ENCODE assay signal across 18 mouse cellular contexts in genomic region chr10:125490395-125490794, GRCm38 (mm10).
DNase-seq lines count a peak whose midpoint lies in the region; ATAC-seq and TF ChIP-seq lines count a peak whose summit lies in the region.
"Had no signal": no experiment of that assay in that cellular context is flagged by ENCODE, and none has a peak within 500 bp of the region (broad histone marks: within the 10 kb centered on the region; RNA-seq: fewer than 3 reads in every experiment).

No protein-coding gene starts in this region.

- H3K9ac ChIP-seq in kidney, embryonic 14.5 days (ENCODE audit: low read depth, low read length): no peak overlapping the region
- no peak overlapping the region for H3K9ac ChIP-seq in kidney, postnatal 0 days (ENCODE audit: low read depth, low read length)
- H3K9ac ChIP-seq: embryonic facial prominence, embryonic 12.5 days; limb, embryonic 13.5 days; midbrain, embryonic 15.5 days had no signal

- no peak overlapping the region for H3K27ac ChIP-seq in kidney, embryonic 14.5 days (ENCODE audit: low read depth, low read length)
- no peak overlapping the region for H3K27ac ChIP-seq in kidney, postnatal 0 days
- H3K27ac ChIP-seq: embryonic facial prominence, embryonic 12.5 days; limb, embryonic 13.5 days; midbrain, embryonic 15.5 days had no signal

- H3K4me3 ChIP-seq in kidney, embryonic 14.5 days (ENCODE audit: low read length): no peak overlapping the region
- H3K4me3 ChIP-seq in kidney, postnatal 0 days (replicated peaks; ENCODE audit: low read depth, low read length): no peak overlapping the region
- H3K4me3 ChIP-seq: embryonic facial prominence, embryonic 12.5 days; limb, embryonic 13.5 days; midbrain, embryonic 15.5 days had no signal

- POLR2A ChIA-PET in Patski (lab: Charles Lee): no interaction called here

- no peak overlapping the region for H3K4me2 ChIP-seq in kidney, embryonic 14.5 days (replicated peaks; ENCODE audit: low read depth, low read length)
- H3K4me2 ChIP-seq in kidney, postnatal 0 days (ENCODE audit: low read length): no peak overlapping the region
- H3K4me2 ChIP-seq: embryonic facial prominence, embryonic 12.5 days; heart, embryonic 11.5 days; limb, embryonic 13.5 days; midbrain, embryonic 15.5 days had no signal

- H3K9me3 ChIP-seq in kidney, embryonic 14.5 days (ENCODE audit: control insufficient read depth, low read length): no peaks in the 10 kb centered on the region
- H3K9me3 ChIP-seq in kidney, postnatal 0 days (replicated peaks; ENCODE audit: low read length): no peaks in the 10 kb centered on the region
- H3K9me3 ChIP-seq: embryonic facial prominence, embryonic 12.5 days; limb, embryonic 13.5 days; midbrain, embryonic 15.5 days had no signal

- in situ Hi-C loops in Patski (cut with MboI; ENCODE audit: low pct_unique_long_range_greater_than_20kb): no loop called here

- ATAC-seq in kidney, embryonic 14.5 days (ENCODE audit: low FRiP score, low TSS enrichment): no peak
- peak; percentile 87 for ATAC-seq in Patski
- ATAC-seq in kidney, postnatal 0 days (replicated peaks; ENCODE audit: low FRiP score, low read depth): no peak; the same call in 1 of the 2 replicates
- ATAC-seq: hindbrain, embryonic 16.5 days; midbrain, embryonic 15.5 days had no signal

- DNase-seq in kidney, adult 11 months: peak; percentile 72
- DNase-seq in Patski (ENCODE audit: low read depth, low spot score): peak; percentile 43
- DNase-seq in brain, adult 2 months (ENCODE audit: low read depth, low spot score): peak; percentile 85
- peak; percentile 18 for DNase-seq in kidney, postnatal 0 days (ENCODE audit: low spot score)
- no peak for DNase-seq in lung, postnatal 10 days
- no peak for DNase-seq in B cell, adult 2 months
- no peak for DNase-seq in spleen, adult 12 weeks (ENCODE audit: low spot score)
- DNase-seq: cerebellum, postnatal 25 days; gastrocnemius, postnatal 36 days; heart, postnatal 36 days; lung, adult 2 months had no signal

- no peak for TF ChIP-seq CTCF in Patski (IDR thresholded peaks at IDR 0.05)
- no peak for TF ChIP-seq CTCF in kidney, postnatal 0 days (IDR thresholded peaks at IDR 0.05; ENCODE audit: low read depth)

- CTCF ChIA-PET in Patski (lab: Charles Lee): interaction anchor here (1.0 to 2.2 kb wide), 3 partner anchors 17 to 225 kb away, joined by 4 to 6 read pairs (median 4); no protein-coding TSS in a partner anchor

- H3K4me1 ChIP-seq in kidney, embryonic 14.5 days (ENCODE audit: control insufficient read depth, insufficient read depth, low read length): no peaks in the 10 kb centered on the region
- H3K4me1 ChIP-seq in kidney, postnatal 0 days (replicated peaks; ENCODE audit: insufficient read depth, low read length): no peaks in the 10 kb centered on the region
- H3K4me1 ChIP-seq: embryonic facial prominence, embryonic 12.5 days; midbrain, embryonic 15.5 days had no signal

- no peaks in the 10 kb centered on the region for H3K27me3 ChIP-seq in kidney, embryonic 14.5 days (ENCODE audit: control insufficient read depth, insufficient read depth, low read length)
- no peaks in the 10 kb centered on the region for H3K27me3 ChIP-seq in Patski
- no peaks in the 10 kb centered on the region for H3K27me3 ChIP-seq in kidney, postnatal 0 days (ENCODE audit: insufficient read depth, low read length)
- H3K27me3 ChIP-seq: embryonic facial prominence, embryonic 12.5 days; limb, embryonic 13.5 days; midbrain, embryonic 15.5 days had no signal

- WGBS in kidney, embryonic 14.5 days: 47% methylated on average over 4 of the region's 4 CpGs
- WGBS in kidney, postnatal 0 days: 27% methylated on average over 4 of the region's 4 CpGs

- no peaks in the 10 kb centered on the region for H3K36me3 ChIP-seq in kidney, embryonic 14.5 days (ENCODE audit: control insufficient read depth, insufficient read depth, low read length)
- H3K36me3 ChIP-seq in kidney, postnatal 0 days (ENCODE audit: insufficient read depth, low read length): no peaks in the 10 kb centered on the region
- H3K36me3 ChIP-seq: embryonic facial prominence, embryonic 12.5 days; G1E; limb, embryonic 13.5 days; midbrain, embryonic 15.5 days had no signal

Comparison
In these comparisons a context has a peak if more than half of its experiments do, and no peak if none do; other contexts are left out.
1. DNase-seq: peak in kidney, adult 11 months (single experiment), Patski (single experiment), brain, adult 2 months (single experiment) and kidney, postnatal 0 days (single experiment); none in lung, postnatal 10 days (single experiment), B cell, adult 2 months (0 of 2) and spleen, adult 12 weeks (single experiment).